Mouse (Mus musculus) heart, adult 2 months (tissue): ENCODE results near the gene Adh1.

Experiments
- CTCF ChIP-seq: fragments of 200-600 bp; IDR thresholded peaks from 2 replicates; pipeline ENCODE4 v1.8.1; 2022; ENCODE audit warnings: antibody characterized with exemption, mild to moderate bottlenecking, moderate library complexity
- POLR2A ChIP-seq: fragments of 200-500 bp; IDR thresholded peaks from 2 replicates; pipeline ENCODE4 v1.6.1; 2011; ENCODE audit warnings: mild to moderate bottlenecking, low read depth, low read length, control low read depth; ENCODE audit not compliant: insufficient read depth

- TF ChIP-seq CTCF (no peak), POLR2A (no peak)
Measured at GRCm38 (mm10) chr3:138262568-138262967, 1.8 kb downstream of the Adh1 start.
